Mouse (Mus musculus) midbrain, embryonic 11.5 days (tissue): ENCODE results near the gene Cenpx. TPM values are rescaled to one million over a fixed set of nuclear protein-coding genes. Genes with fewer than 3 reads are reported as not detected.
"Not testable (repeated sequence)": the region's sequence is repeated elsewhere in the genome, so short reads cannot be mapped to it uniquely, and the experiment has no call there.

Experiments used
- ATAC-seq: fragments of 200-750 bp; cut with Nextera tagmentation; 2 replicates; pipeline ENCODE4 v1.8.0; 2017; ENCODE audit warnings: moderate TSS enrichment, moderate library complexity; ENCODE audit not compliant: low FRiP score
- DNase-seq: peaks from one replicate; pipeline ENCODE4 v3.0.0; 2015; ENCODE audit warnings: low spot score; ENCODE audit errors: missing footprints
- H3K27ac ChIP-seq: fragments of 300-500 bp; sonication (generic); 2 replicates; pipeline ENCODE4 v1.5.1; 2014; ENCODE audit warnings: low read depth, low read length
- H3K27me3 ChIP-seq: fragments of 300-500 bp; sonication (generic); 2 replicates; pipeline ENCODE4 v1.6.1; 2014; ENCODE audit warnings: mild to moderate bottlenecking, low read length, moderate library complexity, mixed read lengths; ENCODE audit not compliant: control insufficient read depth, insufficient read depth
- H3K36me3 ChIP-seq: fragments of 300-500 bp; sonication (generic); 2 replicates; pipeline ENCODE4 v1.6.1; 2014; ENCODE audit warnings: mild to moderate bottlenecking, low read length, moderate library complexity, mixed read lengths; ENCODE audit not compliant: control insufficient read depth, insufficient read depth
- H3K4me1 ChIP-seq: fragments of 300-500 bp; sonication (generic); 2 replicates; pipeline ENCODE4 v1.6.1; 2014; ENCODE audit warnings: low read length; ENCODE audit not compliant: control insufficient read depth, insufficient read depth
- H3K4me2 ChIP-seq: fragments of 300-500 bp; sonication (generic); 2 replicates; pipeline ENCODE4 v1.6.1; 2014; ENCODE audit warnings: mild to moderate bottlenecking, moderate library complexity
- H3K4me3 ChIP-seq: fragments of 300-500 bp; sonication (generic); 2 replicates; pipeline ENCODE4 v1.5.1; 2014; ENCODE audit warnings: low read depth, low read length
- H3K9ac ChIP-seq: fragments of 300-500 bp; sonication (generic); 2 replicates; pipeline ENCODE4 v1.6.1; 2014; ENCODE audit warnings: low read length
- H3K9me3 ChIP-seq: fragments of 300-500 bp; sonication (generic); 2 replicates; pipeline ENCODE4 v1.6.1; 2016; ENCODE audit warnings: low read length; ENCODE audit not compliant: control insufficient read depth
- WGBS: fragments of 180-500 bp; shearing (Covaris S2); extraction: QIAGEN DNeasy Blood & Tissue Kit; methylation state at CpG from one replicate; pipeline ENCODE4 v1.1.7; 2014; 5-methylcytosine and 5-hydroxymethylcytosine counted together
- polyA plus RNA-seq: library from polyadenylated mRNA; unstranded; fragments of >200 nt; fragmentation: Nextera tagmentation; extraction: Ambion mirVana; gene quantifications from 2 replicates; pipeline ENCODE4 v1.2.1, GENCODE M21; 2014

Gene Cenpx
- polyA plus RNA-seq: 119 and 131 TPM in 2 replicates

DNA sequence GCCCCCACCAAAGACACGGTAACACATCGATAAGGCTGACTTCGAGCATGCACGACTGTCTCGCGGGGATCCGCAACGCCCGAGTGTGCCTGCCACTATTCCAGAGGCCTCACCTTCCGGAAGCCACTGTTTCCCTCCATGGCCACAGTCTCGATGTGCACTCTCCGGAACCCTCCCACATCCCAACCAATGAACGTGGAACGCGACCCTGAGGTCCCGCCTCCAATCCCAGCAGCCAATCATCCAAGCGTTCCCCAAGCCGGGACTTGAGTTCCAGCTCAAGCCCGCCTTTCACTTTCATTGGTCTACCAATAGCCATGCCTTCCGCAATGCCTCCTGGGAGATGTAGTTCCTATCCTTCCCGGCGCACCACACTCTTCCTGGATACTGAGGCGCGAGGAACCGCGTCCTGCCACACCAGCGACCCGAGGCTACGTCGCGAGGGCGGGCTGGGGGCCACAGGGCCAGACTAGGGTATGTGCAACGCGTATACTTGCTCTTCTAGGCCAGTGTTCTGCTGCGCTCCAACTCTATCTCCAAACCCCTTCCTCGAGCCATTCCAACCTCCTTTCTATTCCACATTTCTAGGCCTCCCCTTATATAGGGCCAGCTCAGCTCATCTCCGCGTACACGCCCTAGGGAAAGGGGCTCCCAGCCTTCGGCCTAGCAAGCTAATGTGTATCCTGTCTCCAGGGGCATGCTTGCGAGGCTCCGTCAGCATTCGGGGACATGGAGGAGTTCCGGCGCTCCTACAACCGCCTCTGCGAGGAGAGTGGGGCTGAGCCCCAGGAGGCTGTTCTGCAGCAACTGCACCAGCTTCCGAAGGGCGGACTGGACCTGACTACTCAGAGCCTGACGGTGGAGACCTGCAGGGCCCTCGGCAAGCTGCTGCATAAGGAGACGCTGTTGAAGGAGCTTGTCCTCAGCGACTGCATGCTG lies at the start of gene Cenpx, which contains the start of gene Lrrc45:
Cenpx (minus strand) TSS at position 159 of the 939 bp plus-strand sequence.
Lrrc45 (plus strand) TSS at position 346 of the 939 bp plus-strand sequence.
- Histone ChIP-seq H3K27ac (no peak within 1 kb of the TSS; the same call in 1 of the 2 replicates), H3K4me3 (peak within 1 kb of the TSS; percentile 62), H3K4me1 (peaks cover 21% of the 10 kb centered on the region), H3K4me2 (peak within 1 kb of the TSS; percentile 99), H3K9ac (peak within 1 kb of the TSS; percentile 78), H3K36me3 (peaks cover 13% of the 10 kb centered on the region), H3K9me3 (no peaks in the 10 kb centered on the region), H3K27me3 (no peaks in the 10 kb centered on the region)
- ATAC-seq (peak; percentile 97), DNase-seq (peak; percentile 98)
- WGBS: 3% methylated on average over 53 of the region's 53 CpGs

DNA sequence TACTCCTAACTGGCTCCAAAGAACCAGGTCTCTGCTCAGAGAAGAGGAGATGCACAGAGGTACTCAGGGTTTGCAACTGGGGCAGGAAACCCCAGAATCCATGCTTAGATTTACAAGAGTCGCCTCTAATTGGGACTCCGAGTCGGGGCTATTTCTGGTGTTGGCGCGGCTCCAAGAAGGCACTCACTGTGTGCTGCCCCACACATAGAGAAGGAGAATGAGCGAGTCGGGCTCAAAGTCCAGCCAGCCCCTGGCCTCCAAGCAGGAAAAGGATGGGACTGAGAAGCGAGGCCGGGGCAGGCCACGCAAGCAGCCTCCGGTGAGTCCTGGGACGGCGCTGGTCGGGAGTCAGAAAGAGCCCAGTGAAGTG lies 49.1 kb upstream of the Cenpx start, which contains the start of gene Hmga1b:
Hmga1b (plus strand) TSS at position 123 of the 370 bp plus-strand sequence.
- not testable (repeated sequence) for H3K4me2 ChIP-seq, H3K27ac ChIP-seq, H3K4me3 ChIP-seq

DNA sequence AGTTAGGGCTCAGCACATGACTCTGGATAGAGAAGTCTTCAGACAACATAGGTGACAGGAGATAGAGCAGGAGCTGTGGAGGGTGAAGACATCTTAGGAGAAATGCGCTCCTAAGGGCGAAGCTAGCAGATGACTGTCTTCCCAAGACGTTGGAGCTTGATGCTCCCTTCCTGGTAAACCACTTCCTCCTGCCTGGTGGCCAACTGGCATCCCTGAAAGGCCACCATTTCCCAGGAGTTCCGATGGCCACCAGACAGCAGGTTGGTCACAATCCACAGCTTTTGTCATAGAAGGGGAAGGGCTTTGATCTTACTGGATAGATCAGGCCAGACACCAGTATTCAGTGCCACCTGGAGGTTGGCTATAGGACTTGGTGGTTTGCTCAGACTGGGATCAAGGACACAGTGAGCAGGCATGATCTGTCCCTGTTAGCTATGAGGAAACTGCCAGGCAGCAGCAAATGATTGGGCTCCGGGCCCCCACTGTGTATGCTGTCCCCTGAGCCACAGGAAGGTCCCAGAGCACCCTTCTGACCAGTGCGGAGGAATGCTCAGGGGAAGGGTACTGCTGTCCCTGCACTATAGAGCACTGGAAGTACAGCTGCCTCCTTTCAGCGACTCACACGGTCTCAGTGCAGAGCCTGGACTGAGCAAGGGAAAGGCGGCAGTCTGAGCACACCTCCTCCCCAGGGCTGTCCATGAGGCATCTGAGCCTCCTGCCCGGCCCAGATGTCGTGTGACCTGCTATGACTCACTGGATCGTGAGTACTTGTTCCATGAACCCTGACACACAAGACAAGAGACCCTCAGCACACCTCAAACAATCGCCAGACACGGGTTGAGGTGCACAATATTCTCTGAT lies 48.5 kb upstream of the Cenpx start:
- Histone ChIP-seq H3K4me2 (no peak overlapping the region), H3K36me3 (no peaks in the 10 kb centered on the region), H3K4me1 (no peaks in the 10 kb centered on the region), H3K27ac (no peak overlapping the region), H3K9me3 (no peaks in the 10 kb centered on the region; the same call in 1 of the 2 replicates), H3K4me3 (no peak overlapping the region), H3K9ac (no peak overlapping the region), H3K27me3 (peaks cover 6% of the 10 kb centered on the region)
- WGBS: 72% methylated on average over 14 of the region's 14 CpGs
- DNase-seq (peak; percentile 82), ATAC-seq (no peak)

More for the DNA sequence above, 49.1 kb upstream of the Cenpx start, which contains the start of gene Hmga1b:
- 26% methylated on average over 12 of the region's 14 CpGs for WGBS
- H3K36me3 ChIP-seq, ATAC-seq, H3K27me3 ChIP-seq, H3K9me3 ChIP-seq, H3K4me1 ChIP-seq, H3K9ac ChIP-seq, DNase-seq: not testable (repeated sequence)

DNA sequence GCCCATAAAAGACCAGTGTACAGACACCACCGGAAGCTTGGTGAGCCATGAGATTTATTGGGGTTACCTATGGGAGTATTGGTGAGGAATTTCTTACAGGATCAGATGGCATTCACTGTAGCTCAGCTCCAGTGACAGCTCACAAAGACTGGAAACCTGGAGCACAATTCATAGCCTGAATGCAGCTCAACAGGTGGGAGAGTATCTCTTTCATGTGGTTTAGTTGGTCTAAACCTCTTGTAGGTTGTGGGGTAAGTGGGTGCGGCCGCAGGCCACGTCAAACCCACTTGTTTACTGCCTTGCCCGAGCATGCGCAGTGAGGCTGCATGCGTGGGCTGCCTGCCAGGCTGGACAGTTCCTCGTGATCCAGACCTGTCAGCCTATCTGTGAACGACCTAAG lies 46.7 kb upstream of the Cenpx start:
- H3K9ac ChIP-seq: no peak overlapping the region
- DNase-seq (peak; percentile 61), ATAC-seq (no peak)
- peaks cover 6% of the 10 kb centered on the region for H3K27me3 ChIP-seq
- WGBS: 94% methylated on average over 9 of the region's 9 CpGs
- H3K36me3 ChIP-seq: no peaks in the 10 kb centered on the region
- H3K4me1 ChIP-seq: no peaks in the 10 kb centered on the region
- H3K4me3 ChIP-seq: no peak overlapping the region
- H3K9me3 ChIP-seq: no peaks in the 10 kb centered on the region; the same call in 1 of the 2 replicates
- no peak overlapping the region for H3K27ac ChIP-seq
- H3K4me2 ChIP-seq: no peak overlapping the region

DNA sequence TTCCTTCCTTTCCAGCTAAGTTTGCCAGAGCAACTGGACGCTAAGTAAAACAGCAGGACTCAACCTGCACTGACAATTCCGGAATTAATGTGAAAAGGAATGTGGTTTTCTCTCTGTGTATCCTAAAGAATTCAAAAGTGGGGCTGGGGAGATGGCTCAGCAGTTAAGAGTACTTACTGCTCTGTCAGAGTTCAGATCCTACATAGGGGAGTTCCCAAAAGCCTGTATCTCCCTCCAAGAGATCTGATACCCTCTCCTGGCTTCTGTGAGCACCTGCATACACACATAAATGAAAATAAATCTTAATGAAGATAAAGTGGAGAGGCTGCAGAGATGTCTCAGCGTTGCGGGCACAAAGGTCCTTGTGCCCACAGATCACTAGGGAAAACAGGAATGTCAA lies 38.1 kb upstream of the Cenpx start:
- H3K27ac ChIP-seq: no peak overlapping the region
- no peak overlapping the region for H3K4me3 ChIP-seq
- no peaks in the 10 kb centered on the region for H3K36me3 ChIP-seq
- ATAC-seq (no peak), DNase-seq (no peak)
- H3K9ac ChIP-seq: no peak overlapping the region
- WGBS: 75% methylated on average over 4 of the region's 4 CpGs
- no peaks in the 10 kb centered on the region for H3K9me3 ChIP-seq
- no peak overlapping the region for H3K4me2 ChIP-seq
- no peaks in the 10 kb centered on the region for H3K4me1 ChIP-seq
- no peaks in the 10 kb centered on the region for H3K27me3 ChIP-seq

DNA sequence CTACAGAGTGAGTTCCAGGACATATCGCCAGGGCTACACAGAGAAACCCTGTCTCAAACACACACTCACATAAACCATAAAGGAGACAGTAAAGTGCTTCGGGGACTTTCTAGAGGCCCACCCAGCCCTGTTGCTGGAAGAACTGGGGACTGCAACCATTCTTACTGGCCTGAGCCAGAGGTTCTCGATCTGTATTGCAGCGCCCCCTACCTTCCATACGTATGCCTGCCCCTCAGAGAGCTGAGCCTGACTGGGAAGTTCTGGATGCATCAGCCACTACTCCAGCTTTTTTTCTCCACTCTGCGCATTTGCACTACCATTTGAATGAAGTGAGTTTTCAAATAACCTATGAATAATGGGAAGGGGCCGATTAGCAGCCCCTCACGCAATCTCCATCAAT lies 35.9 kb upstream of the Cenpx start:
- Histone ChIP-seq H3K4me1 (no peaks in the 10 kb centered on the region), H3K27me3 (no peaks in the 10 kb centered on the region), H3K4me2 (no peak overlapping the region), H3K36me3 (no peaks in the 10 kb centered on the region), H3K4me3 (no peak overlapping the region), H3K27ac (no peak overlapping the region), H3K9me3 (no peaks in the 10 kb centered on the region), H3K9ac (no peak overlapping the region)
- DNase-seq (no peak), ATAC-seq (no peak)
- 64% methylated on average over 8 of the region's 8 CpGs for WGBS

DNA sequence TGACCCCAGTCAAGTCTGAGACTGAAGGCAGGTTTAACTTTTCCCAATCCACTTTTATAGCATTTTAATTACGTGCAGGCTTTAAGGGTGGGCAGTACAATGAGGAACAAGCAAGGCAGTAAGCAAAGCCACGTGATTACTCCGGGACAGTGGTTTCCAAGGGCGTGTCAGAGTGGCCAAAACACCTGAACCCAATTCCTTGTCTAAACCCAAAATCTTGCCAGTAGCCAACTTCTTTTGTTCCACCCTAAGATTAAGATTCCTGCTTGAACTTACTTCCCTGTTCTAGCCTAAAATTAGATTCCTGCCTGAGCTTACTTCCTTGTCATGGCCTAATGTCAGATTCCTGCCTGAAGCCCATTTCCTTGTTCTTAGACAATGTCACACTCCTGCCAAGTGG lies 34.4 kb upstream of the Cenpx start:
- H3K9ac ChIP-seq: no peak overlapping the region
- no peak for ATAC-seq

DNA sequence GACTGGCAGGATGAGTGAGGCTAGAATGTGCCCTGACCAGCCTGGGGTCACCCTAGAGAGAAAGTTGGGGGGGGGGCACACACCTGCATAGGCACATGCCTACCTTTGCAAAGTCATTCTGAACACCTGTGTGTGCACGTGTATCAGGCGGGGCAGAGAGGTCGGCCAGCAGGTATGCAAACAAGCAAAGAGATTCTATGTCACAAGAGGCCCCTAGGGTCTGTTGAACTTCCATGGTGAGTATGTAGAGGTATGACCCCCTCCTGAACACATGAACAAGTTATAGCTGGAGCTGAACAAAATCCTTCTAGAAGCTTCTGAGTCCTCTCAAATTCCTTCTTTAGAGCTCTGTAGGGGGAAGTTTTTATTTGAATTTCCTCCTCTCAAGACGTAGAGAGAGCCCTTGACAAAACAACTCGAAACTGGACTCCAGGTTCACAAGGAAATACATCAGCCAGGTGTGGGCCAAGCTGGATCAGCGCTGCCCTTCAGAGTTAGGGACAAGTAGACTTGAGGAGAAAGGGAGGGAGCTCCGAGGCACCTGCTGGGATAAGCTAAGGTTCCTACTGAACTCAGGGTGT lies 30.7 kb upstream of the Cenpx start:
- H3K4me2 ChIP-seq: no peak overlapping the region
- H3K9ac ChIP-seq: no peak overlapping the region
- DNase-seq (peak; percentile 77), ATAC-seq (no peak)
- WGBS: 81% methylated on average over 7 of the region's 7 CpGs
- no peaks in the 10 kb centered on the region for H3K27me3 ChIP-seq
- no peaks in the 10 kb centered on the region for H3K36me3 ChIP-seq
- no peaks in the 10 kb centered on the region for H3K9me3 ChIP-seq
- no peak overlapping the region for H3K27ac ChIP-seq
- H3K4me1 ChIP-seq: no peaks in the 10 kb centered on the region
- no peak overlapping the region for H3K4me3 ChIP-seq

More for the DNA sequence above, 34.4 kb upstream of the Cenpx start:
- Histone ChIP-seq H3K9me3 (no peaks in the 10 kb centered on the region), H3K4me2 (no peak overlapping the region), H3K4me3 (no peak overlapping the region), H3K4me1 (no peaks in the 10 kb centered on the region), H3K27ac (no peak overlapping the region), H3K36me3 (no peaks in the 10 kb centered on the region), H3K27me3 (no peaks in the 10 kb centered on the region)
- DNase-seq: no peak
- WGBS: 87% methylated on average over 4 of the region's 4 CpGs
